Mouse (Mus musculus) megakaryocyte, embryonic 14.5 days (primary cell): ENCODE results near the gene Gpatch2l.

Experiments used
- FLI1 ChIP-seq: IDR thresholded peaks from 2 replicates; pipeline ENCODE4 v1.6.1; 2012; ENCODE audit warnings: low read length, inconsistent platforms, mixed read lengths
- GATA1 ChIP-seq: IDR thresholded peaks from 3 replicates; pipeline ENCODE4 v1.6.1; 2012; ENCODE audit warnings: mixed read lengths, low read length, inconsistent platforms, borderline replicate concordance

DNA sequence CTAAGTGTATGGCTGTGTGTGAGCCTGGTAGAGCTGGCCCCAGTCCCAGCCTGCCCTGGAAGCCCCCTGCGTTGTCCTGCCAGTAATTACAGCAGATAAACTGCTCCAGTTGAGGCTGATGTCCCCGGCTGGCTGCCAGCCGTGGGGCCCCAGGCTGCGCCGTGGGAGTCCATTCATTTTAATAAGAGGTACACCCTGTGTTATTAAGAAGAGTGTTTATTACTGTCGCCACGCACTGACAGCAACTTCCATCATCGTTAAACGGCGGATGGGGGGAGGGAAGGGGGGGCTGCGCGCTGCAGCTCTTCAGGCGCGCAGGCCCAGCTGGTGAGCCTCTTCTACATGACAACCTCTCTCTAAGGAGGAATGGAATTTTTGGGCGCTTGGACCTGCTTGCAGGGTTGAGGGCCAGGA lies 49.6 kb upstream of the Gpatch2l start:
- TF ChIP-seq GATA1, result no peak
- no peak for TF ChIP-seq FLI1
